Mouse (Mus musculus) embryonic facial prominence, embryonic 14.5 days (tissue): ENCODE results near the gene Selenop. TPM values are rescaled to one million over a fixed set of nuclear protein-coding genes. Genes with fewer than 3 reads are reported as not detected.
"Not testable (repeated sequence)": the region's sequence is repeated elsewhere in the genome, so short reads cannot be mapped to it uniquely, and the experiment has no call there.

Source experiments
- ATAC-seq: fragments of 200-750 bp; cut with Nextera tagmentation; 2 replicates; pipeline ENCODE4 v1.8.0; 2017; ENCODE audit warnings: low read depth, moderate number of reproducible peaks, moderate TSS enrichment
- DNase-seq: peaks from one replicate; pipeline ENCODE4 v3.0.0-alpha.2; 2015; ENCODE audit warnings: low spot score
- H3K27ac ChIP-seq: fragments of 300-500 bp; sonication (generic); replicated peaks from 2 replicates; pipeline ENCODE4 v1.5.1; 2014; ENCODE audit warnings: low read depth, mild to moderate bottlenecking, low read length, moderate library complexity
- H3K27me3 ChIP-seq: fragments of 300-500 bp; sonication (generic); replicated peaks from 2 replicates; pipeline ENCODE4 v1.6.1; 2014; ENCODE audit warnings: low read length; ENCODE audit not compliant: control insufficient read depth, insufficient read depth
- H3K36me3 ChIP-seq: fragments of 300-500 bp; sonication (generic); 2 replicates; pipeline ENCODE4 v1.6.1; 2014; ENCODE audit warnings: low read length, mixed read lengths; ENCODE audit not compliant: control insufficient read depth, insufficient read depth
- H3K4me1 ChIP-seq: fragments of 300-500 bp; sonication (generic); 2 replicates; pipeline ENCODE4 v1.6.1; 2014; ENCODE audit warnings: antibody characterized with exemption, low read length; ENCODE audit not compliant: control insufficient read depth, insufficient read depth
- H3K4me2 ChIP-seq: fragments of 300-500 bp; sonication (generic); 2 replicates; pipeline ENCODE4 v1.6.1; 2014; ENCODE audit warnings: low read depth, mild to moderate bottlenecking, low read length, moderate library complexity, mixed read lengths
- H3K4me3 ChIP-seq: fragments of 300-500 bp; sonication (generic); 2 replicates; pipeline ENCODE4 v1.5.1; 2014; ENCODE audit warnings: low read depth, mild to moderate bottlenecking, low read length
- H3K9ac ChIP-seq: fragments of 300-500 bp; sonication (generic); 2 replicates; pipeline ENCODE4 v1.6.1; 2014; ENCODE audit warnings: low read depth, mild to moderate bottlenecking, low read length, moderate library complexity, mixed read lengths
- H3K9me3 ChIP-seq: fragments of 300-500 bp; sonication (generic); 2 replicates; pipeline ENCODE4 v1.6.1; 2016; ENCODE audit warnings: low read length; ENCODE audit not compliant: control insufficient read depth
- WGBS: fragments of 180-500 bp; shearing (Covaris S2); extraction: QIAGEN DNeasy Blood & Tissue Kit; methylation state at CpG from one replicate; pipeline ENCODE4 v1.1.7; 2014; 5-methylcytosine and 5-hydroxymethylcytosine counted together
- polyA plus RNA-seq: library from polyadenylated mRNA; unstranded; fragments of >200 nt; fragmentation: Nextera tagmentation; extraction: Ambion mirVana; gene quantifications from 2 replicates; pipeline ENCODE4 v1.2.1, GENCODE M21; 2014

Gene Selenop
- polyA plus RNA-seq: 193 and 205 TPM in 2 replicates

- ATAC-seq (no peak), DNase-seq (no peak)
- H3K4me2 ChIP-seq: no peak within 1 kb of the TSS; the same call in 1 of the 2 replicates
- no peaks in the 10 kb centered on the region for H3K9me3 ChIP-seq
- 86% methylated on average over 6 of the region's 6 CpGs for whole genome bisulfite sequencing
- H3K9ac ChIP-seq: no peak within 1 kb of the TSS
- no peaks in the 10 kb centered on the region for H3K27me3 ChIP-seq
- no peak within 1 kb of the TSS for H3K4me3 ChIP-seq
- H3K4me1 ChIP-seq: peaks cover 17% of the 10 kb centered on the region
- no peaks in the 10 kb centered on the region for H3K36me3 ChIP-seq
- no peak within 1 kb of the TSS for H3K27ac ChIP-seq
Observed at GRCm38 (mm10) chr15:3268247-3268646, at the start of gene Selenop. Selenop (plus strand) TSS chr15:3268547.

DNA sequence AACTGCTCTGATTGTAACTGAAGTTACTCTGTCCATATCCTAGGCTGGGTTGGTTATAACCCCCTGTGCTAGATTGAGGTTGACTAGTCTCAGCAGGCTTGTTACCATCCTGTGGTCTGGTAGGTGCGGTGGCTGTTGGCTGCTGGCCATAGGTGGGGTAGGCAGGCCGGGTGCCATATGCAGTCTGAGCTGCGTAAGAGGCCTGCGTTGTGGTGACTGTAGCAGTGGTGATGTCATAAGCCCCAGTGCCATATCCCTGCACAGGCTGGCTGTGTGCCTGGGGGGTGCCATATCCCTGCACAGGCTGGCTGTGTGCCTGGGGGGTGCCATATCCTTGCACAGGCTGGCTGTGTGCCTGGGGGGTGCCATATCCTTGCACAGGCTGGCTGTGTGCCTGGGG, 49.7 kb upstream of the Selenop start:
- H3K36me3 ChIP-seq, DNase-seq: not testable (repeated sequence)

DNA sequence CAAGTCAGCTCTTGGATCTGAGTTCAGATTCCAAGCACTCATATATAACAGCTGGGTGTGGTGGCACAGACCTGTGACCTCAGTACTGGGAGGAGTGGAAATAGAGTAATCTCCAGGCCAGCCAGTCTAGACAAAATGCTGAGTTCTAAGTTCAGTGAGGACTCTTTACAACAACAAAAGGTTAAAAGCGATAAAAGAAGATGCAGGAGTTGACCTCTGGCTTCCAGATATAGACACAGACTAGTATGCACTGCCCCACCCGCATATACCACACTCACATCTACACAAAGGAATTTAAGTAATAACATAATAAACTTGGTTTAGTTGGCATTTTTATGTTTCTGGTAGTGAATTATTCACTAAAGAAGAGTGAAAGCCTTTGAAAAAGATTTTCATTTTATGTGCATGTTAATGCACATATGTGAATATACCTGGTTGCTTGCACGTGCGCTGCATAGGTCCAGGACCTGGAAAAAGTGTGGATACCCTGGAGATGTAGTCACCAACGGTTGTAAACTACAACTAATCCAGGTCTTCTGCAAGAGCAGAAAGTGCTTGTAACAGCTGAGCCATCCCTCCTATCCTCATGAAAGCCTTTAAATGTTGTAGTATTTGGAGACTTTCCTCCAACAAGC, 45.4 kb upstream of the Selenop start:
- Histone ChIP-seq H3K4me2 (no peak overlapping the region), H3K27me3 (no peaks in the 10 kb centered on the region), H3K27ac (no peak overlapping the region), H3K9me3 (no peaks in the 10 kb centered on the region), H3K36me3 (no peaks in the 10 kb centered on the region), H3K9ac (no peak overlapping the region), H3K4me1 (peaks cover 3% of the 10 kb centered on the region; the same call in 1 of the 2 replicates), H3K4me3 (no peak overlapping the region)
- ATAC-seq (no peak), DNase-seq (no peak)
- WGBS: 91% methylated on average over 5 of the region's 5 CpGs

More for the DNA sequence above, 49.7 kb upstream of the Selenop start:
- H3K27me3 ChIP-seq, H3K4me2 ChIP-seq, H3K4me3 ChIP-seq, H3K9ac ChIP-seq, H3K27ac ChIP-seq, H3K9me3 ChIP-seq, ATAC-seq, H3K4me1 ChIP-seq: not testable (repeated sequence)
- 92% methylated on average over 4 of the region's 4 CpGs for WGBS

GRCm38 (mm10) chr15:3226573-3226972, 41.8 kb upstream of the Selenop start:
- WGBS: 83% methylated on average over 3 of the region's 3 CpGs
- Histone ChIP-seq H3K27ac (no peak overlapping the region), H3K4me2 (no peak overlapping the region), H3K36me3 (no peaks in the 10 kb centered on the region), H3K9ac (no peak overlapping the region), H3K27me3 (no peaks in the 10 kb centered on the region), H3K4me1 (peaks cover 4% of the 10 kb centered on the region; the same call in 1 of the 2 replicates), H3K9me3 (no peaks in the 10 kb centered on the region), H3K4me3 (no peak overlapping the region)
- no peak for ATAC-seq
- no peak for DNase-seq

DNA sequence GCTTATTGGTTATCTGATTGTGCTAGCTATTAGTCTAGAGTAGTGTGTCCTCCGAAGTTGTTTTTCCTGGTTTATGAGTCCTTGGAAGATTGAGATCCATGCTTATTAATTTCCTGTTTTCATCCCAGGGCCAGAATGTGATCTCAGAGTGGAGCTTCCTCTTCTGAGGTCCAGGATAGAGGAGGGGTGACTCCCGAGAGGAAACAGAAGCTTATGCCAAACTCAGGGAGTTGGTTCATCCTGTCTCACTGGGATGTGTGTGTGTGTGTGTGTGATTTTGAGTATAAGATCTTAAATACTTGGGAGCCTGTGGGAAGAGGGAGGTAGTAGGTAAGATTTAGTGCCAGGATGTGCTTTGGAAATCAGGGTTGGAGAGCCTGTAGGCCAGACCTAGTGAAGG, 40.2 kb upstream of the Selenop start:
- no peak for DNase-seq
- Histone ChIP-seq H3K27ac (no peak overlapping the region), H3K4me3 (no peak overlapping the region), H3K27me3 (no peaks in the 10 kb centered on the region), H3K36me3 (no peaks in the 10 kb centered on the region), H3K9ac (no peak overlapping the region), H3K4me1 (peaks cover 4% of the 10 kb centered on the region; the same call in 1 of the 2 replicates), H3K4me2 (no peak overlapping the region), H3K9me3 (no peaks in the 10 kb centered on the region)
- WGBS: 42% methylated on average over 2 of the region's 2 CpGs
- no peak for ATAC-seq

DNA sequence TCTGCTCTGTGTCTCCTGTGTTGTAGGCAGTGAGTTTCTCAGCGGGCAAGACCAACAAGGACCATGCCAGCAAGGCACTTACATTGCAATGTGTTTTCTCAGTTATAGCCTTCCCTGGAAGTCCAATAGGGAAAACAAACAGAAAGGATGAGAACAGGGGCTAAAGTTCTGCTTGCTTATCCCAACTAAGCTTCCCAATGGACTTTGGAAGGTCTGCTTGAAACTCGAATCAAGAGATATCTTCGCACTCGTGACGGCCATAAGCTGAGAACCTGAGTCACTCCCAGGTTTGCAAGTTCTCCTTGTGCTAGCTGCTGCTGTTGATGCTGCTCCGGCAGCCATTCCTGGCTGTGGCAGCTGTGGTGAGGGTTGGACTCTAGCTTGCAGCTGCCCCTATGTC, 39.4 kb upstream of the Selenop start:
- no peak overlapping the region for H3K4me2 ChIP-seq
- DNase-seq (no peak), ATAC-seq (no peak)
- H3K4me3 ChIP-seq: no peak overlapping the region
- no peak overlapping the region for H3K27ac ChIP-seq
- no peaks in the 10 kb centered on the region for H3K27me3 ChIP-seq
- WGBS: 86% methylated on average over 6 of the region's 6 CpGs
- H3K9me3 ChIP-seq: no peaks in the 10 kb centered on the region
- H3K4me1 ChIP-seq: peaks cover 4% of the 10 kb centered on the region; the same call in 1 of the 2 replicates
- no peak overlapping the region for H3K9ac ChIP-seq
- no peaks in the 10 kb centered on the region for H3K36me3 ChIP-seq

DNA sequence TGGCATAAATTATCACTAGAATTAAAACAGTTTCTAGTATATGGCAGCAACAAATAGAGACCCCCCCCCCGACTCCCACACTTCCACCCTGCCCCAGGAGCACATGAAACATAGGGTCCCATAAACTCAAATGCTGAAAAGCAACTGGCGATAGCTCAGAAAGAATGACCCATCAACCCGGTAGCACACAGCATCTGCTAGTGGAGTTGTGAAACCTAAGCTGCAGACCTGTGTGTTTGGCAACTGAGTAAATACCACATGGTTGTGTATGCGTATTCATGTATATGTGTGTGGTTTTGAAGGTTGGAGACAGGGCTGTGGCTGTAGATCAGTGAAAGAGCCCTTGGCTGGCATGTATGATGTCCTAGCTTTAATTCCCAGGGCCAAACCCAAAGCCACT, 37.3 kb upstream of the Selenop start:
- no peak overlapping the region for H3K9ac ChIP-seq
- H3K9me3 ChIP-seq: no peaks in the 10 kb centered on the region
- peaks cover 4% of the 10 kb centered on the region; the same call in 1 of the 2 replicates for H3K4me1 ChIP-seq
- H3K4me2 ChIP-seq: no peak overlapping the region
- DNase-seq (no peak), ATAC-seq (no peak)
- no peaks in the 10 kb centered on the region for H3K27me3 ChIP-seq
- H3K36me3 ChIP-seq: no peaks in the 10 kb centered on the region
- H3K4me3 ChIP-seq: no peak overlapping the region
- WGBS: 79% methylated on average over 4 of the region's 4 CpGs
- H3K27ac ChIP-seq: no peak overlapping the region

- no peaks in the 10 kb centered on the region for H3K36me3 ChIP-seq
- 42% methylated on average over 9 of the region's 9 CpGs for WGBS
- peaks cover 4% of the 10 kb centered on the region; the same call in 1 of the 2 replicates for H3K4me1 ChIP-seq
- H3K4me3 ChIP-seq: no peak overlapping the region
- DNase-seq: no peak
- H3K9me3 ChIP-seq: no peaks in the 10 kb centered on the region
- no peak overlapping the region for H3K9ac ChIP-seq
- H3K4me2 ChIP-seq: no peak overlapping the region
- no peaks in the 10 kb centered on the region for H3K27me3 ChIP-seq
- ATAC-seq: no peak
- no peak overlapping the region for H3K27ac ChIP-seq
Observed at GRCm38 (mm10) chr15:3232168-3232835, 36.0 kb upstream of the Selenop start.
